Mouse (Mus musculus) stomach, postnatal 0 days (tissue): Measurements from ENCODE around the gene Plekhm1.

Experiments used
- CTCF ChIP-seq: IDR thresholded peaks from 2 replicates; pipeline ENCODE4 v1.5.1; 2016; ENCODE audit warnings: antibody characterized with exemption, low read depth, mild to moderate bottlenecking, moderate library complexity
- EP300 ChIP-seq: optimal IDR thresholded peaks from 2 replicates; pipeline ENCODE3; 2016; ENCODE audit warnings: antibody characterized with exemption

DNA sequence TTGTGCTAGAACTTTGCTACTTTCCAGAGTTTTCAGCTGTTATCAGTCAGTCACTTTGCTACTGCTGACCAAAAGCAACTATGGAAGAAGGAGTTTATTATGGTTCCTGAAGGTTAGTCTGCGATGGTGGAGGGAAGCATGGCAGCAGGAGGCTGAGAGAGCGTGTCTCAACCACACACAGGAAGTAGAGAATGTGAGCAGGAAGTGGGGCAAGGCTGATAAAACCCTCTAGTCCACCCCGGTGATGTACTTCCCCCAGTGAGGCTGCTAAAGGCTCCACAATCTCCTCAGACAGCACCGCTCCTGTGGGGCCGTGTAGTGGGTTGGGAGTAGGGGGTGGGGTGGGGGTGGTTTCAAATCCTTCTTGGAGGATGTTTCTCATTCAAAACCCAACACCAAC, 23.8 kb upstream of the Plekhm1 start:
- TF ChIP-seq EP300 (no peak), CTCF (no peak)
